Mouse (Mus musculus) MEL (cell line): Measurements from ENCODE around the gene Il12rb1.

Source experiments
- BHLHE40 ChIP-seq: IDR thresholded peaks from 2 replicates; pipeline ENCODE4 v1.6.1; 2012; ENCODE audit warnings: low read depth, mild to moderate bottlenecking, inconsistent platforms, low read length, improper control_type of control experiment, borderline replicate concordance
- CHD1 ChIP-seq: IDR thresholded peaks from 2 replicates; pipeline ENCODE4 v1.6.1; 2012; ENCODE audit warnings: low read depth, mild to moderate bottlenecking, inconsistent platforms, low read length, improper control_type of control experiment
- CTCF ChIP-seq, 3 experiments: IDR thresholded peaks in 2 of 3; conservative IDR thresholded peaks in 1 of 3; 2 replicates each; pipeline ENCODE4 v1.5.1; 2011 to 2012; ENCODE audit warnings: low read length in 3 of 3, low read depth in 2 of 3, mild to moderate bottlenecking in 2 of 3, improper control_type of control experiment in 1 of 3, inconsistent platforms in 1 of 3, mixed read lengths in 1 of 3, moderate library complexity in 1 of 3; ENCODE audit not compliant: control insufficient read depth in 1 of 3, insufficient read depth in 1 of 3, poor library complexity in 1 of 3, severe bottlenecking in 1 of 3
- ETS1 ChIP-seq: IDR thresholded peaks from 2 replicates; pipeline ENCODE4 v1.6.1; 2012; ENCODE audit warnings: low read depth, mild to moderate bottlenecking, inconsistent platforms, low read length, improper control_type of control experiment, moderate library complexity
- GATA1 ChIP-seq: IDR thresholded peaks from 2 replicates; pipeline ENCODE4 v1.6.1; 2011; ENCODE audit warnings: low read depth, low read length, improper control_type of control experiment
- POLR2A ChIP-seq, 2 experiments: IDR thresholded peaks; 2 replicates each; pipeline ENCODE4 v1.6.1; 2011 to 2012; ENCODE audit warnings: low read length in 2 of 2, mild to moderate bottlenecking in 2 of 2, control low read depth in 1 of 2, improper control_type of control experiment in 1 of 2, low read depth in 1 of 2, moderate library complexity in 1 of 2; ENCODE audit not compliant: control insufficient read depth in 1 of 2, insufficient read depth in 1 of 2, poor library complexity in 1 of 2
- POLR2AphosphoS2 ChIP-seq: IDR thresholded peaks from 2 replicates; pipeline ENCODE4 v1.6.1; 2011; ENCODE audit warnings: low read length, improper control_type of control experiment
- POLR2AphosphoS5 ChIP-seq: IDR thresholded peaks from 2 replicates; pipeline ENCODE4 v1.6.1; 2012; ENCODE audit warnings: low read depth, borderline replicate concordance, mild to moderate bottlenecking, inconsistent platforms, low read length, moderate library complexity, mixed read lengths
- RAD21 ChIP-seq: IDR thresholded peaks from 2 replicates; pipeline ENCODE4 v1.6.1; 2011; ENCODE audit warnings: mild to moderate bottlenecking, low read depth, low read length, improper control_type of control experiment
- SMC3 ChIP-seq: IDR thresholded peaks from 2 replicates; pipeline ENCODE4 v1.6.1; 2011; ENCODE audit warnings: low read depth, low read length, improper control_type of control experiment
- ZC3H11A ChIP-seq: IDR thresholded peaks from 2 replicates; pipeline ENCODE4 v1.6.1; 2012; ENCODE audit warnings: low read depth, mild to moderate bottlenecking, inconsistent platforms, low read length, improper control_type of control experiment

- 0 out of 4 replicates have a peak, but pooled peaks of 1 of the 2 experiments have one; percentile 32 for TF ChIP-seq POLR2A (IDR thresholded peaks at IDR 0.05; ENCODE audit: control insufficient read depth in 1 of 2, insufficient read depth in 1 of 2, low read depth in 1 of 2, low read length in 2 of 2, poor library complexity in 1 of 2)
- TF ChIP-seq BHLHE40: no peak
- TF ChIP-seq GATA1: no peak
- no peak for TF ChIP-seq CHD1
- no peak for TF ChIP-seq ETS1
- no peak for TF ChIP-seq SMC3
- TF ChIP-seq CTCF (IDR thresholded peaks at IDR 0.05 in 2 of 3, conservative IDR thresholded peaks at IDR 0.05 in 1 of 3; ENCODE audit: control insufficient read depth in 1 of 3, insufficient read depth in 1 of 3, low read depth in 2 of 3, low read length in 3 of 3, poor library complexity in 1 of 3, severe bottlenecking in 1 of 3): no peak
- TF ChIP-seq POLR2AphosphoS5: no peak
- TF ChIP-seq POLR2AphosphoS2: no peak
- TF ChIP-seq ZC3H11A: no peak
- no peak for TF ChIP-seq RAD21
Measured at GRCm38 (mm10) chr8:70864712-70865221, 56.5 kb downstream of the Il12rb1 start.
